Mouse (Mus musculus): ENCODE measurements around the gene Ube4a.

- no peak for TF ChIP-seq CTCF (IDR thresholded peaks at IDR 0.05; ENCODE audit: low read depth, low read length)
- no peak for TF ChIP-seq GATA1 (IDR thresholded peaks at IDR 0.05; ENCODE audit: borderline replicate concordance, low read length)
- no peak for TF ChIP-seq TAL1 (conservative IDR thresholded peaks at IDR 0.05; ENCODE audit: low read depth, low read length)
- TF ChIP-seq POLR2AphosphoS5 (IDR thresholded peaks at IDR 0.05; ENCODE audit: insufficient replicate concordance, low read depth, low read length): no peak
- no peak for TF ChIP-seq GATA2 (IDR thresholded peaks at IDR 0.05; ENCODE audit: borderline replicate concordance, low read depth, low read length)
Observed at GRCm38 (mm10) chr9:44904964-44905363, 60.4 kb downstream of the Ube4a start.

All from G1E (cell line).